Mouse (Mus musculus): ENCODE measurements around the gene Laptm5.

Laptm5 gene

GRCm38 (mm10) chr4:130889777-130890510 lies 23.0 kb upstream of the Laptm5 start:
- Histone ChIP-seq H3K27me3 (ENCODE audit: control insufficient read depth, insufficient read depth, low read length, poor library complexity, severe bottlenecking) (no peaks in the 10 kb centered on the region), H3K36me3 (ENCODE audit: control insufficient read depth, insufficient read depth, low read length, poor library complexity, severe bottlenecking) (no peaks in the 10 kb centered on the region)
- DNase-seq (ENCODE audit: low read depth, low spot score), result no peak

- no peak for DNase-seq (ENCODE audit: low read depth, low spot score)
- Histone ChIP-seq H3K36me3 (ENCODE audit: control insufficient read depth, insufficient read depth, low read length, poor library complexity, severe bottlenecking) (no peaks in the 10 kb centered on the region), H3K27me3 (ENCODE audit: control insufficient read depth, insufficient read depth, low read length, poor library complexity, severe bottlenecking) (no peaks in the 10 kb centered on the region)
Observed at GRCm38 (mm10) chr4:130890511-130890840, 22.4 kb upstream of the Laptm5 start.

GRCm38 (mm10) chr4:130892001-130892587 lies 20.8 kb upstream of the Laptm5 start:
- H3K27me3 ChIP-seq (ENCODE audit: control insufficient read depth, insufficient read depth, low read length, poor library complexity, severe bottlenecking), result no peaks in the 10 kb centered on the region
- DNase-seq (ENCODE audit: low read depth, low spot score), result peak; percentile 76
- no peaks in the 10 kb centered on the region for H3K36me3 ChIP-seq (ENCODE audit: control insufficient read depth, insufficient read depth, low read length, poor library complexity, severe bottlenecking)

GRCm38 (mm10) chr4:130893688-130894087 lies 19.2 kb upstream of the Laptm5 start:
- H3K36me3 ChIP-seq (ENCODE audit: control insufficient read depth, insufficient read depth, low read length, poor library complexity, severe bottlenecking), result no peaks in the 10 kb centered on the region
- H3K27me3 ChIP-seq (ENCODE audit: control insufficient read depth, insufficient read depth, low read length, poor library complexity, severe bottlenecking), result no peaks in the 10 kb centered on the region
- DNase-seq (ENCODE audit: low read depth, low spot score), result no peak

GRCm38 (mm10) chr4:130895701-130896100 lies 17.2 kb upstream of the Laptm5 start:
- DNase-seq (ENCODE audit: low read depth, low spot score), result no peak
- H3K36me3 ChIP-seq (ENCODE audit: control insufficient read depth, insufficient read depth, low read length, poor library complexity, severe bottlenecking), result no peaks in the 10 kb centered on the region
- no peaks in the 10 kb centered on the region for H3K27me3 ChIP-seq (ENCODE audit: control insufficient read depth, insufficient read depth, low read length, poor library complexity, severe bottlenecking)

GRCm38 (mm10) chr4:130896372-130896771 lies 16.6 kb upstream of the Laptm5 start:
- Histone ChIP-seq H3K27me3 (ENCODE audit: control insufficient read depth, insufficient read depth, low read length, poor library complexity, severe bottlenecking) (no peaks in the 10 kb centered on the region), H3K36me3 (ENCODE audit: control insufficient read depth, insufficient read depth, low read length, poor library complexity, severe bottlenecking) (no peaks in the 10 kb centered on the region)
- peak; percentile 87 for DNase-seq (ENCODE audit: low read depth, low spot score)

GRCm38 (mm10) chr4:130899383-130899781 lies 13.5 kb upstream of the Laptm5 start:
- Histone ChIP-seq H3K27me3 (ENCODE audit: control insufficient read depth, insufficient read depth, low read length, poor library complexity, severe bottlenecking) (no peaks in the 10 kb centered on the region), H3K36me3 (ENCODE audit: control insufficient read depth, insufficient read depth, low read length, poor library complexity, severe bottlenecking) (no peaks in the 10 kb centered on the region)
- peak; percentile 71 for DNase-seq (ENCODE audit: low read depth, low spot score)

GRCm38 (mm10) chr4:130899782-130900427 lies 13.0 kb upstream of the Laptm5 start:
- Histone ChIP-seq H3K27me3 (ENCODE audit: control insufficient read depth, insufficient read depth, low read length, poor library complexity, severe bottlenecking) (no peaks in the 10 kb centered on the region), H3K36me3 (ENCODE audit: control insufficient read depth, insufficient read depth, low read length, poor library complexity, severe bottlenecking) (no peaks in the 10 kb centered on the region)
- peak; percentile 90 for DNase-seq (ENCODE audit: low read depth, low spot score)

- DNase-seq (ENCODE audit: low read depth, low spot score), result no peak
- Histone ChIP-seq H3K36me3 (ENCODE audit: control insufficient read depth, insufficient read depth, low read length, poor library complexity, severe bottlenecking) (no peaks in the 10 kb centered on the region), H3K27me3 (ENCODE audit: control insufficient read depth, insufficient read depth, low read length, poor library complexity, severe bottlenecking) (no peaks in the 10 kb centered on the region)
Observed at GRCm38 (mm10) chr4:130900746-130901145, 12.2 kb upstream of the Laptm5 start.

- peak; percentile 69 for DNase-seq (ENCODE audit: low read depth, low spot score)
- Histone ChIP-seq H3K27me3 (ENCODE audit: control insufficient read depth, insufficient read depth, low read length, poor library complexity, severe bottlenecking) (no peaks in the 10 kb centered on the region), H3K36me3 (ENCODE audit: control insufficient read depth, insufficient read depth, low read length, poor library complexity, severe bottlenecking) (no peaks in the 10 kb centered on the region)
Observed at GRCm38 (mm10) chr4:130902289-130902781, 10.6 kb upstream of the Laptm5 start.

- no peaks in the 10 kb centered on the region for H3K36me3 ChIP-seq (ENCODE audit: control insufficient read depth, insufficient read depth, low read length, poor library complexity, severe bottlenecking)
- H3K27me3 ChIP-seq (ENCODE audit: control insufficient read depth, insufficient read depth, low read length, poor library complexity, severe bottlenecking), result no peaks in the 10 kb centered on the region
- no peak for DNase-seq (ENCODE audit: low read depth, low spot score)
Observed at GRCm38 (mm10) chr4:130905025-130905424, 7.9 kb upstream of the Laptm5 start.

- H3K27me3 ChIP-seq (ENCODE audit: control insufficient read depth, insufficient read depth, low read length, poor library complexity, severe bottlenecking), result no peaks in the 10 kb centered on the region
- peak; percentile 47 for DNase-seq (ENCODE audit: low read depth, low spot score)
- H3K36me3 ChIP-seq (ENCODE audit: control insufficient read depth, insufficient read depth, low read length, poor library complexity, severe bottlenecking), result no peaks in the 10 kb centered on the region
Observed at GRCm38 (mm10) chr4:130905882-130906281, 7.0 kb upstream of the Laptm5 start.

- no peak for DNase-seq (ENCODE audit: low read depth, low spot score)
- no peaks in the 10 kb centered on the region for H3K36me3 ChIP-seq (ENCODE audit: control insufficient read depth, insufficient read depth, low read length, poor library complexity, severe bottlenecking)
- H3K27me3 ChIP-seq (ENCODE audit: control insufficient read depth, insufficient read depth, low read length, poor library complexity, severe bottlenecking), result no peaks in the 10 kb centered on the region
Observed at GRCm38 (mm10) chr4:130906296-130906695, 6.6 kb upstream of the Laptm5 start.

GRCm38 (mm10) chr4:130907200-130908069 lies 5.5 kb upstream of the Laptm5 start:
- Histone ChIP-seq H3K27me3 (ENCODE audit: control insufficient read depth, insufficient read depth, low read length, poor library complexity, severe bottlenecking) (no peaks in the 10 kb centered on the region), H3K36me3 (ENCODE audit: control insufficient read depth, insufficient read depth, low read length, poor library complexity, severe bottlenecking) (no peaks in the 10 kb centered on the region)
- peak; percentile 62 for DNase-seq (ENCODE audit: low read depth, low spot score)
